Mouse (Mus musculus): ENCODE results near the gene Olfr76.
"Not testable (repeated sequence)": the region's sequence is repeated elsewhere in the genome, so short reads cannot be mapped to it uniquely, and the experiment has no call there.

Gene Olfr76

DNA sequence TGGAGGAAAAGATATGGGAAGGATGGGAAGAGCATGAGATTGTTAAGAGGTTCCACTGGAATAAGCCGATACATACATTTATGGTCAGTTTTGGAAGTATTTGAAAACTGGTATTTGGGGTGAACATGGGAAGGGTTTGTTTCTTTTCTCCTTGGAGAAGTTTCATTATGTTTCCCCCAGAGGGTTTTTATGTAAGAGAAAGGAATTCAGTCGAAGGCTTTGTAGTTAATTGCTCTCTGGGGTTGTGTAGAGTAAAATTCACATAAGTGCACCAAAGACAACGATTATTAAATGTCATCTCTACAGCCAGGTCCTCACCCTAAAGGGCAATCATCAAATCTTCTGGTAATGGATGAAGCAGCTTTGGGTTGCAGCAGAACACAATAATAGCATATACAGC, at the start of gene Olfr76:
Olfr76 (minus strand) TSS at position 101 of the 400 bp plus-strand sequence.
- no peak for DNase-seq (ENCODE audit: low read depth, low spot score)

DNA sequence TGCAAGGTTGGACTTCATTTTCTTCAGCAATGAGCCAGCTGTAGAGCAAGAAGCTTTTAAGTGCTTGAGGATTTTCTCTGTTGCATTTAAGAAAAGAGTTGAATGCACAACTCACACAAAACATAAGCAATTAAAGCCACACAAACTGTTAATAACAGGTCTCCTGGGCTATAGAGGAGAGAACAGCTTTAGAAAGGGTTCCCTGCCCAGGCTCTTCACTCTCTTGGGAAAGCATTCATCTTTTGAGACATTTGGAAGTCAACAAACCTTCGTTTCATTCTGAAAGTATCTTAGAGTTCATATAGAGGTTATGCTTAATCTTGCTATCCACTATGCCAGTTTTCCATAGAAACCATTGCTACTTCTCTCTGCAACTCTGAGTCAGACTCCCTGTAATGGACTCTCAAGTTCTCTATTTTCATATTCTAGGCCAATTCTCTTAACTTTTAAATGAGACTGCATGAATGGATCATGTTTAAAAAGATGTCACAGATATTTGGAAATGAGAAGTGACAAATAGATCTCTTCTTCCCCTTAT, 47.1 kb upstream of the Olfr76 start, which contains the start of gene Olfr1555-ps1:
Olfr1555-ps1 (minus strand) TSS at position 51 of the 538 bp plus-strand sequence.
- DNase-seq (ENCODE audit: low read depth, low spot score): not testable (repeated sequence)

DNA sequence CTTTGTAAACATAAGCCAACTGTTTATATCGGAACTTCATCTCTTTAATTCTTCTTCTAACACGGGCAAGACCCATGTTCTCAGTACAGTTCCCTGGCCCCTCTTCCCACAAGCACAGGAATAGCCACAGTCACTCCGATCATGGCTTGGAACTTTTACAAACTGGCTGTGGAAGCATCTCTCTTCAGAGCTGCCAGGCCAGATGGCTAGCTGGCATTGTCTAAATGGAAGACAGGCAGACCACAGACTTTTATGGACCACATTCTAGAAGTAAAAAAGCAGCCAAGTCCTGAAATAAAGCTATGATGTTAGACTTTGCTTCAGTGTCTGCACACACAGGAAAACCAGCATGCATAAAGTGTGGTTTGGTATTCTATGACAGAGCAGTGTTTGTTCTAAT, 22.4 kb upstream of the Olfr76 start:
- peak; percentile 60 for DNase-seq (ENCODE audit: low read depth, low spot score)

DNA sequence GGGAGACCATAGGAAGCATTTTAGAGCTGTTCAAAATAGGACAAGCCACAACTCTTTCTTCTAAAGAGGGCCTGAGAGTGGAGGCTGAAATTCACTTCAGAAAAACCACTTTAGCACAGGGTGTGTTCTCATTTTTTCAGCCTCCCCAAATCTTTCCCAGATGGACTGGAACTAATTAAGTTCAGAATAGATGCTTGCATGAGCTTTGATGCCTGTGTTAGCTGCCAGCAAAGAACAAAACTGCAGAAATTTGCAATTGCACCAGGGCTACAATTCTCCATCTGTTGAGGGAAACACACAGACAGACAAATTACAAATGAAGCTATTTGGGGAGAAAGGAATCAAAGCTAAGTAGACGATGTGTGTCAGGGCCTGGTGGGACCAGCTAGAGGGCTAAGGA, 20.4 kb upstream of the Olfr76 start:
- DNase-seq (ENCODE audit: low read depth, low spot score): peak; percentile 68

DNA sequence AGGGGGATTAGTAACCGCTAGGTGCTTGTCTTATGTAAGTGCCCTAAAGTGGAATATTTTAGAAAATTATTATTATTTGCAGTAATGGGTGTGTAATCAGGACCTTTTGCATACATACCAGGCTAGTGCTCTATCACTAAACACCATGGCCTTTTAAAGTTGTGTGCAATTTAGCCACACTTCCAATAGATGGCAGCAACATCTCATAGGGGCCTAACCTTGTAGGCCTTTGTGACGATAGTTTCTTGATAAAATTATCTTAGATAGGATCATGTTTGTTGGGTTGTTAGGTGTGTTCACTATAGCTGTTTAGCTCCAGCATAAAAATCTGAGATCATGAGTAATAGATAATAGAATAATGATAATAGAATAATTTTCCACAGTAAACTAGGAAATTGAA, 11.3 kb upstream of the Olfr76 start:
- DNase-seq (ENCODE audit: low read depth, low spot score): no peak

DNA sequence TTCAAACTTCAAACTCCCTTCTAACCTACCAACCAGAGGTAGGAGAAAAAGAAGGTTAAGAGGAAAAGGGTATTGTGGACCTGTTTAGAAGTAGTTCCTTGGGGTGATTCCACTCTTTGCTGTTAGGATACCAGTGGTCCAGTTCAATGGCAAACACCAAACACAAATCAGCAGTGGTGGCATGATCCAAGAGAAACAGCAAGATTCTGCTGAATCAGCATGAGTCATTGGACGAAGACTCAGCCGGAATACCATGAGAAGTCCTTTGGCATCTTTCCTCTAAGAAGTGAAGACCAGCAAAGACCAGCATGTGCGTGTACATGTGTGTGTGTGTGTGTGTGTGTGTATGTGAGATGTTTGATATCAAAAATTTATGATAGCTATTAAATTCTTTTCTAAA, 6.5 kb downstream of the Olfr76 start:
- no peak for DNase-seq (ENCODE audit: low read depth, low spot score)

DNA sequence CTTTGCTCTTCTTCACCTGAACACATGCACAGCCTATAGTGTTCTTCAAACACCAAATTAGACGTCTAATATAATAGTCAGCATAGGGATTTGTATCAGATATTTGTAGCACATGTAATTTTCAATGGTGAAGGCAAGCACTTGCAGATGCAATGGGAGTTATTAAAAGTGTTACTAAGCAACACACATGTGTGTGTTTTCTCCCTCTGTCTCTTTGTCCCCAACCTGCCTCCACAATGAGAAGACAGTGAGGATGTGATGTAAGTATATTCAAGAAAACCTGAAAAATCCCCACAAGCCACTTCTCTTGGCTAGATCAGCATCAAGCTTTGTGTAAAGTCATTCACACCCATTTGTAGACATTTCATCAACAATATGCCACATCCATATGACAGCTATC, 7.2 kb downstream of the Olfr76 start, which contains the start of gene Olfr1428:
Olfr1428 (minus strand) TSS at position 101 of the 400 bp plus-strand sequence.
- DNase-seq (ENCODE audit: low read depth, low spot score): no peak

DNA sequence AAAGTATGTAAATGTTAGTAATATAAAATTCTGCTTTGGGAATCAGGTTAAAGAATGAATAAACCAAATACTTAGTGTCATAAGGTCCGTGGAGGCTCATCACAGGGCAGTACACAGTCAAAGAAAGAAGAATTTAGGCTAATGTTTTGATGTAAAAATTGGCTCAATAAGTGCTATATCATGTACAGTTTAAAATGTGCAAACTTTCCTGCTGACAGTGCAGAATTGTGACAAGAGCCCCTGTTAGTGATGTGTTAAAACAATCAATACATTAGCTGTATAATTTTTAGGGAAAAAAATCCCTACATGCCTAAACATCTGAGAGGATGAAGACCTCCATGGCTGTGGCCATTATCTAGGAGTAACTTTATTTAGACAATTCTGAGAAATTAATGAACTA, 9.2 kb downstream of the Olfr76 start:
- DNase-seq (ENCODE audit: low read depth, low spot score): no peak

DNA sequence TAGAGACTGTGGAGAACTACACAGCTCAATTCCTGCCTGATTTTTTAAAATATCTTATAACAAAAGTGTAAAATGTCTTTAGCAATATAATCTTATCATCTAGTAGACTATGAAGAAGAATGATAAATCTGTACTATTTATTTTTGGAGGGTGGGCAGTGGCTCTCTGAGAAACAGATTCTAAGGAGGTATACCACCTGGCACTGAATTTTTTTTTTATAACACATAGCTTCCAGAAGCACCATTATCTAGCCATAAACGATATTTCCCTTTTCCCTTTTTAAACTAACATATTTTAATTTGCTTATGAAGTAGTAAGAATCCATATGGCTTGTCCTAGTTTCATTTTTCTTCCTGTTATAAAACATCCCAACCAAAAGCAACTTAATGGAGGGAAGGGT, 18.5 kb downstream of the Olfr76 start:
- no peak for DNase-seq (ENCODE audit: low read depth, low spot score)

DNA sequence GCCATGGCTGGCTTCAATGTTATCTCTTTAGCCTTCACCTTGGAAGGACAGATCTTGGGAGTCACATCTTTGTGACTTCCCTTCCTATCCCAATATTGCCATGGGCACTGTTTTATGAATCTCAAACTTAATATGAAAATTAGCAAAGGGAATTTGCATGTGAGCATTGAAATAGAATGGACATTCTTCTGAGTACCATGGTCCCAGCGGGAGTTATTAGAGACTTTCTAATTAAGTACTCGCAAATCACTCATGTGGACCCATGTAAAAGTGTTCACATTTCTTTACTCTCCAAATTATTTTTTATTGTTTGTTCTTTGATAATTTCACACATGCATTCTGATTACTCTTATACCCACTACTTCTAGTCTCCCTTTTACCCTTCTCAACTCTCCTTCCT, 19.8 kb downstream of the Olfr76 start, which contains the start of gene Olfr1427:
Olfr1427 (minus strand) TSS at position 101 of the 400 bp plus-strand sequence.
- DNase-seq (ENCODE audit: low read depth, low spot score): no peak

DNA sequence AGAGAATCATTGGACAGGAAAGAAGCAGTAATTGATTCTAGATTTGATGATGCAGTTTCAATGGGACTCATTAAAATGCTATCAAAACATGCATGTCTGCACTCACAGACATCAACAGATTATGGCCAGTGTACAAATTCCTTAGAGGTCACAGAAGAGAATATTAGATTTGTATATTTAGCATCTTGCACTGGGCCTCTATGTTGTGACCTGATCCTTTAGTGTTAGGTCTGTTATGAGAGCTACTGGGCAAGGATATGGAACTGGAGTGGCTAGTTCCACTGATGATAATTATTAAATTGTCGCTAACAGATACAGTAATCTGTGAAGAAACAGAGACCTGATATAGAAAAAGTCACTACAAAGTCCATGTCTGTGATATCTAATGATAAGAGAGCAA, 31.1 kb downstream of the Olfr76 start, which contains the start of gene Olfr1426:
Olfr1426 (minus strand) TSS at position 101 of the 400 bp plus-strand sequence.
- no peak for DNase-seq (ENCODE audit: low read depth, low spot score)

DNA sequence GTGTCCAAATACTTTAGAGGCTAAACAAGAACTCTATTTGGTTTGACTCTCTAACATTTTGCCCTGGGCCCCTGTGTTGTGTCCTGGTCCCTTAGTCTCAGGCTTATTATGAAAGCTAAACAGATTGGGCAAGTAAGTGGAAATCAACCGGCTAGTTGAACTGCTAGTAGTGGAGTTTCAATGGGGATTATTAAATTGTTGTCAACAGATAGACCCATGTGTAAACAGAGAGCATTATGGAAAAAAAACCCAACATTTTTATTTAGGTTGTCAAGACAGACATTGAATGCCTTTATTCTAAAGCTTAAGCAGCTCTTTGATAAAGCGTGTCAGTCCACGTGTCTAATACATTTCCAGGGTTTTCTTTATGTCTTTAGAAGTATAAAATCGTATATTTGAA, 45.4 kb downstream of the Olfr76 start, which contains the start of gene Olfr1425:
Olfr1425 (minus strand) TSS at position 101 of the 400 bp plus-strand sequence.
- not testable (repeated sequence) for DNase-seq (ENCODE audit: low read depth, low spot score)

DNA sequence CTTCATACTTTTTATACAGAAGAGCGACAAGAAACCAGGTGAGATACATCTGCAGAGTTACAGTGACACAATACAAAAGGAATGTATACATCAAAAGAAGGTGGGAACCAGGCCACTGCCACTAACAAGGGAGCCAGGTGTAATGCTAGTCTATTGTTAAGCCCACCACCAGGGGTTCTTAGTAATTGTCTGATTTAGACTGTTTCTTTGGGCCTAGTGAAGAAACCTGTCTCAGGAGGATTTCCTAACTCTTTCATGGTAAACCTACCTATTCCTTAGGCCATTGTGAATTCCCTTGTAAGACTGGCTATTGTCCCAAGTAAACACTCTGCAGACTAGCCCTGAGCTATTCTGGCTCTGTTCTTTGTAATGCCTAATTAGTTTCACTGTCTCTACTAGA, 53.5 kb downstream of the Olfr76 start:
- not testable (repeated sequence) for DNase-seq (ENCODE audit: low read depth, low spot score)

Measured in brain, embryonic 18.5 days (tissue).